Mouse (Mus musculus): ENCODE measurements at regions not wholly inside any gene's neighbourhood (a gene's known extent, or its start where the extent isn't known, plus 50 kb on each side); places are given as distances from the start of the nearest gene placed in this dataset.

DNA sequence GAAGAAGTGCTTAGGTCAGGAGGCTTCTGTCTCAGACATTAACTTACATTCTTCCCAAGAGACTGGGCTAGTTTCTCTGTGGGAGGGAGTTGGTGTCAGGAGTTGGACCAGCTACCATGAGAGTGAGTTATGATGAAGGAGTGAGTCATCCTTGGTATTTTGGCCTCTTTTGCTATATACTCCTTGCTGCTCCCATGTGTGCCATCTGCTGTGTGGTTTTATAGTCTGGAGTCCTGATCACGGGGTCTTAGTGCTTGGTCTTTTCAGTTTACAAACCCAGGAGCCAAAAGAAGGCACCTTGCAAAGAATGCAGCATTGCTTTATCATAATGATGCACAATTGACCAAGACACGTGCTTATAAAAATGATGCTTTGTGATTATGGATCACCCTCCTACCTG is 56.6 kb downstream of the Zfp503 start:
- DNase-seq (ENCODE audit: low spot score in 2 of 2), result peak; percentile 22 to 57

DNA sequence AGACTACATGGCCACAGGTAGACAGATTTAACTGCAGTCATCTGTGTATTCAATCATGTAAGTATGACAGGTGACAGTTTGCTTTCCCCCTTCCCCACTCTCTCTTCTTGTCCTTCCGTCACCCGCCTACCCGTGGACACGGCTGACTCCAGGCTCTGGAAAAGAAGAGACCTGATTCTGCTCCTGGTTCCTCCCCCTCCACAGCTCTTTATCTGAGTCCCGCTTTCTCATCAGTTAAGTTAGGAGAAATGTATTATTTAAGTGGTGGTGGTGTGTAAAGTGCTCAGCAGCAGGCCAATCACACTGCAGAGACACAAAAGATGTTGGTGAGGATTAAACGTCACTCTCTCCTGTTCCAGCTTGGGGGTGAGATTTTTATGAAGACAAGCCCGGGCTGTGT is 57.5 kb downstream of the Zfp503 start:
- DNase-seq (ENCODE audit: low spot score in 2 of 2), result peak; percentile 23 to 26

DNA sequence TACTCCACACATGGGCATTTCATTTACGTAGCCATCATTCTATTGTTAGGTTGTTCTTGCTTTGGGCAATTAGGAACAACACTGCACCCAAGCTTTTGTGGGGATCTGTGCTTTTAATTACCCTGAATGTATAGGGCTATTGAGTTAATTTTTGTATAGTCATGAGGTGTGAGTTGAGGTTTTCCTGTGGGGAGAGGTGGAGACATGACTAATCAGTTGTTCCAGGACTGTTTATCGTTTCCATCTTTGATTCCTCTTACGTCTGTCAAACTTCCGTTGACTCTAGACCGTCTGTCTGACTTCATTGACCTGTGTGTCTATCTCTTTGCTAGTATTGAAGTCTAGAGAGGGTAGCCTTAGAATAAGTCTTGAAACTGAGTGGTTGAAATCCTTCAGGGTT is 60.4 kb downstream of the Zfp503 start:
- no peak for DNase-seq (ENCODE audit: low spot score in 2 of 2)

DNA sequence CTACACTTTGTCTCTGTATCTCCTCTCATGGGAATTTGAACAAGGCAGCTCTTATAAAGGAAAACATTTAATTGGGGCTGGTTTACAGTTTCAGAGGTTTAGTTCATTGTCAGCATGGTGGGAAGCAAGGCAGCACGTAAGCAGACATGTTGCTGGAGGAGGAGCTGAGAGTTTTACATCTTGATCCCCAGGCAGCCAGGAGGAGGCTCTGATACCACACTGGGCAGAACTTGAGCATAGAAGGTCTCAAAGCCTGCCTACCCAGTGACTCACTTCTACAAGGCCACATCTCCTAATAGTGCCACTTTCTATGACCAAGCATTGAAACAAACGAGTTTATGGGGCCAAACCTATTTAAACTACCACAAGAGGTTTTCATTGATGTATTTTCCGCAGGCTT is 67.9 kb upstream of the Comtd1 start:
- DNase-seq (ENCODE audit: low spot score in 2 of 2), result no peak

DNA sequence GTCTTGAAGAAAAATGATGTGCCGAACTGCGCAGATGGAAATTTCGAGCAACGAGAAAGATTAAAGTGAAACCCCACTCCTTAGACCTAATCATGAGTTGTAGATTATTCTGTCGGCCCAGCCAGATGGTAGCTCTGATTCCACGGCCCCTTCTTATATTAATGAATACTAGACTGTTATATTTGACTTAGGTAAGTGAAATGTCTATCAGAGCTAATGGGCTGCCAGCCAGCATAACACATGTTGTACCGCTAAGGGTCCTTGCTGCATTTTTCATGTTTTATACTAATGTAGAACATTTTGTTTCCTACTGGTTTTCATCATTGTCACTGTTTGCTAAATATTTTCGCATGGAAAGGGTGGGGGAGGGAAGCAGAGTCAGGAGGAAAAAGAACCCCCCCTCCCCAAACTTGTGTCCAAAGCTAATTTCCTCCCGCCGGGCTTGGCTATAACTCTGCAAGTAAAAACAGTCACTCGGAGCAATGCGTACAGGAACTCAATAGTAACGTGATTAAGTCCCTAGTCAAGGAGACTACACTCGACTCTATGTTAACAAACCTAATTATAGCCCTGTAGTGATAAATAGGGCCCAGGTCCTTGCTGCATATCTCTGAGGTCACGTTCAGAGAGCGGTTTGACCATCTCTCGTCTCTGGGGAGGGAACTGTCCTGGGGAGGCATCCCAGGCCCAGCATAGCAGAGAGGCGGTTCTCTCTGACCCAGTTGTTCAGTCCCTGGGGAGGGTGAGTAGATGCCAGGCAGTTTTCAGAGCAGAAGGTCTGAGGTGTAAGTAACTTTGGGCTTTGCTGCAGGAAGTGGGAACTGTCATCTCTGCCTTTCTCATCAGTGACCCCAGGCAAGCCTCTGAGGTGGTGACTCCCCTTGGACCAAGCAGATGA is 56.0 kb upstream of the Comtd1 start:
- no peak for DNase-seq (ENCODE audit: low spot score in 2 of 2)

DNA sequence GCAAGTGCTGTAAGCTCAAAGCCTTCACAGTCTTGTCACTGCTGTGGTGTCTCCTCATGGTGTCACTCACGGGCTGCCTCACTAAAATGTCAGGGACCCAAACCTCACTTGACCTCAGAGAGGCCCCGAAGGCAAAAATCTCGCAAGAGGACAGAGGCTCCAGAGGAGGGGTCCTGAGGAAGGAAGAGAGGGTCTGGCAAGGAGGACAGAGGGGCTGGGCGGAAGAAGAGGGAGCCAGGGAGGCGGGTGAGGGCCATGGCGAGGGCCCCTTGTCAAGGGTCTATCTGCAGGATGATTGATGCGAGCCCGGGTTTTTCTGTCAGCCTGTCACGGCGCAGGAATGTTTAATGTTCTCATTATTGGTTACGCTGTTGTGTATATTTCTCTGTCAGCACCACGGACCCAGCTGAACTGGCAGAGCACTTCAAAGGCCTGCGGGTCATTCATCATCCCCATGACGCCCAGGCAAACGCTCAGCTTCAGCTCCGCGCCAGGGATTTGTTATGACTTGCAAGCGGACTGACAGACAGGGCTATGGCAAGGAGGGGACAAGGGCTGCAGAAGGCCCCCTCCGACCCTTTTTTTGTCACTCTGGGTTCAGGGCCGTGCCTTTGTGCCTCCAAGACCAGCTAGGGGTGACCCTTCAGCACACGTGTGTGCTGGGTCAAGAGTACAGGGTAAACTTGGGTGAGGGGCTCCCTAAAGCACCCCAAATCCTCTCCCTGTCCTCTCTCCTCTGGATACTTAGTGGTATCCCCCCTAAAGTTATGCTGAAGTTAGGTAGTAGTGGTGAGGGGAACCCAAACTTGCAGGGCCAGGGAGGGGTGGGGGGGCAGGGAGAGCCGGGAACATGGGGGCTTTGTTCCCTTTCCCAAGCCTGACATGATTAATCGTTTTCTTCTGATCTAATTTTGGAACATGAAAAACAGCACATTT is 55.1 kb upstream of the Comtd1 start:
- DNase-seq (ENCODE audit: low spot score in 2 of 2), result no peak

DNA sequence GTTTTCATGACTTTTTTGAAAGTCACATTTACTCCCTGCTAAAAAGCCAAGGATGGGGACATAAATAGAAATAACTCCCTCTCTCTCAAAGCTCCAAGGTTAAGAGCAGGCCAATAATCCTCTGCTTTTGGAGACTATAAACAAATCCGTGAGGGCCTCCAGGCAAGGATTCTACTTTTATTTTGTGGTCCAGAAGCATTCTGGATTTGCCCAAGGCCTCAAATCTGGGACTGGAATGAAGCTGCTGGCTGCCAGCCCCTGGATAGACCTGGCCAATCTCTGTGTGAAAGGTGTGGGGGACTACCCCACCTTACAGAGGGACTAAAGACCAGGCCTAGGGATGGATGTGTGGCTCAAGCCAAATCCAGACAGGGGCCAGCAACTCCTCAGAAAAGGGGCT is 54.1 kb upstream of the Comtd1 start:
- DNase-seq (ENCODE audit: low spot score in 2 of 2), result no peak

DNA sequence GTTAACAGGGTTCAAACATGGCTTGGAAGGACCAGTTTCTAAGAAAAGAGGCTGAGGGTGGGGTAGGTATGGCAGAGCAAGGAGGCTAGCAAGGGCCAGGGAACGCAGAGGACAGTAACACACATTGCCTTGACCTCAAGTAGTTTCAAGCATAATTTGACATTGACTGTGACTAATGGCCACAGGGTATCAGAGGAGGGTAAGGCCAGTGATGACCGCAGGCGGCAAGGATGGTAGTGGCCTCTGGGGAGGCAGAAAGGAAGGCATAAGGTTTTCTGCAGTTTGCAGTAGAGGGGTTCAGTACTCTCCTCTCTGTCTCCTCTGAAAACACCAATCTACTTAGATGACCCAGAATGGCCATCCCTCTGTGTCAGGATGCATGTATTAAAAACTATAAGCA is 53.7 kb upstream of the Comtd1 start:
- no peak for DNase-seq (ENCODE audit: low spot score in 2 of 2)

DNA sequence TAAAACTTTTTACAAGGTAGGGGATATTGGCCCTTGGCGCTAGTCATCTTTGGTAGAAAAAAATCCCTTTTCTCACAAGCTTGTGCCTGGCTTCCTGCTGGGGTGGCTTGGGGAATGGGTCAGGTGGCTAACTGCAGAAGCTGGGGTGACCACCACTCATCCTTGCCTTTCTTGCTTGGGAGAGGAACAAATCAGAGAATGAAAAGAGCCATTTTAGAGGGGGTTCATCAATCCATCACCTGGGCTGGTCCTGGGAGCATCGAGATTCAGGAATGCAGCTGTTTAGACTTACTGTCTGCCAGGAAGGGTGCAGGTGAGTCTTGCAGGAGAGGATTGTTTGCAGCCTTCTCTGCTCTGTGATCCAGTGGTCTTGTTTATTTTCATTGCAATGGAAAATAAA is 52.2 kb upstream of the Comtd1 start:
- DNase-seq (ENCODE audit: low spot score in 2 of 2), result no peak

DNA sequence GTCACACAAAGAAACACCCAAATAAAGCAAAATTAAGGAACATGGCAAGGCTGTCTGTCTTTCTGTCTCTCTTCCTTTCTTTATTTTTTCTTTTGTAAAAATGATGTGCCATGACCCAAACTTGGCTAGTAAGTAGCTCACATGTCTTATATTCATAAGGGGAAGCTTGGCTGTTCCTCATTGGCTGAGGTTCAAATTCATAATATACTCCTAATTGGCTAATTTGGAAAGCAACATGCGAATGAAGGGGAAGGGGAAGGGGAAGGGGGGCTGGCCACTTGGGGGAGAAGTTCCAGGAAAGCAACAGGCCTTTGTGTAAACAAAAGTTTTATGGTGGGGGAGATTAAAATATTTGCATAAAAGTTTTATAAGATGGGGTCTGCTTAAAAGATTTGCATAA is 51.7 kb upstream of the Comtd1 start:
- DNase-seq (ENCODE audit: low spot score in 2 of 2), result no peak

Measured in frontal cortex, postnatal 36 days (tissue).